Mouse (Mus musculus) heart, postnatal 0 days (tissue): ENCODE results near the gene Rala. TPM values are rescaled to one million over a fixed set of nuclear protein-coding genes. Genes with fewer than 3 reads are reported as not detected.
A peak's percentile ranks its signal among the peaks of the same experiment; 100 is the strongest.
"Not testable (repeated sequence)": the region's sequence is repeated elsewhere in the genome, so short reads cannot be mapped to it uniquely, and the experiment has no call there.

Experiments
- ATAC-seq: fragments of 200-750 bp; cut with Nextera tagmentation; 2 replicates; pipeline ENCODE4 v1.8.0; 2017; ENCODE audit warnings: low read depth, moderate number of reproducible peaks, moderate library complexity; ENCODE audit not compliant: insufficient read depth
- DNase-seq: peaks from one replicate; pipeline ENCODE4 v3.0.0-alpha.2; 2016; ENCODE audit warnings: low spot score
- H3K27ac ChIP-seq: fragments of 300-500 bp; sonication (generic); 2 replicates; pipeline ENCODE4 v1.5.1; 2014; ENCODE audit warnings: low read depth, mild to moderate bottlenecking
- H3K27me3 ChIP-seq: fragments of 300-500 bp; sonication (generic); 2 replicates; pipeline ENCODE4 v1.6.1; 2014; ENCODE audit warnings: low read length, mixed read lengths; ENCODE audit not compliant: control insufficient read depth, insufficient read depth
- H3K36me3 ChIP-seq: fragments of 300-500 bp; sonication (generic); replicated peaks from 2 replicates; pipeline ENCODE4 v1.6.1; 2014; ENCODE audit warnings: low read length, mixed read lengths; ENCODE audit not compliant: control insufficient read depth, insufficient read depth
- H3K4me1 ChIP-seq: fragments of 300-500 bp; sonication (generic); 2 replicates; pipeline ENCODE4 v1.6.1; 2014; ENCODE audit warnings: antibody characterized with exemption; ENCODE audit not compliant: control insufficient read depth, insufficient read depth
- H3K4me2 ChIP-seq: fragments of 300-500 bp; sonication (generic); 2 replicates; pipeline ENCODE4 v1.6.1; 2014; ENCODE audit warnings: low read depth, mild to moderate bottlenecking, low read length, moderate library complexity
- H3K4me3 ChIP-seq: fragments of 300-500 bp; sonication (generic); 2 replicates; pipeline ENCODE4 v1.5.1; 2014; ENCODE audit warnings: low read depth, low read length
- H3K9ac ChIP-seq: fragments of 300-500 bp; sonication (generic); replicated peaks from 2 replicates; pipeline ENCODE4 v1.6.1; 2014; ENCODE audit warnings: low read depth, low read length, mixed read lengths
- H3K9me3 ChIP-seq: fragments of 300-500 bp; sonication (generic); replicated peaks from 2 replicates; pipeline ENCODE4 v1.6.1; 2016; ENCODE audit warnings: low read length; ENCODE audit not compliant: control insufficient read depth
- CTCF ChIP-seq: IDR thresholded peaks from 2 replicates; pipeline ENCODE4 v1.5.1; 2016; ENCODE audit warnings: antibody characterized with exemption, control low read depth, low read depth
- EP300 ChIP-seq: IDR thresholded peaks from 2 replicates; pipeline ENCODE4 v1.6.1; 2016; ENCODE audit warnings: antibody characterized with exemption, low read depth
- WGBS: fragments of 180-500 bp; shearing (Covaris S2); extraction: QIAGEN DNeasy Blood & Tissue Kit; methylation state at CpG from one replicate; pipeline ENCODE4 v1.1.7; 2014; 5-methylcytosine and 5-hydroxymethylcytosine counted together
- polyA plus RNA-seq: library from polyadenylated mRNA; unstranded; fragments of >200 nt; fragmentation: Nextera tagmentation; extraction: Ambion mirVana; gene quantifications from 2 replicates; pipeline ENCODE4 v1.2.1, GENCODE M21; 2015
- total RNA-seq: library from RNA; depleted of rRNA; stranded (reverse); fragments of >200 nt; gene quantifications from 2 replicates; pipeline ENCODE4 v1.2.3, GENCODE M21; 2014; ENCODE audit warnings: low replicate concordance

Gene Rala
- total and polyA plus RNA-seq, 2 experiments from 2014 or later, result 19.0 to 77.1 TPM

- Histone ChIP-seq H3K36me3 (no peaks in the 10 kb centered on the region), H3K9ac (no peak overlapping the region), H3K4me2 (no peak overlapping the region), H3K4me3 (no peak overlapping the region), H3K4me1 (no peaks in the 10 kb centered on the region), H3K27ac (no peak overlapping the region), H3K27me3 (no peaks in the 10 kb centered on the region), H3K9me3 (no peaks in the 10 kb centered on the region)
- DNase-seq, result no peak
- no peak for TF ChIP-seq EP300
- no peak for TF ChIP-seq CTCF
- 57% methylated on average over 7 of the region's 7 CpGs for WGBS
- no peak for ATAC-seq
These were observed 16.6 kb upstream of the Rala start for GRCm38 (mm10) chr13:17960613-17961012.

- H3K9me3 ChIP-seq, result no peaks in the 10 kb centered on the region
- H3K36me3 ChIP-seq, result no peaks in the 10 kb centered on the region
- H3K27ac ChIP-seq, result no peak overlapping the region
- ATAC-seq, result no peak
- DNase-seq, result no peak
- no peak overlapping the region for H3K4me3 ChIP-seq
- no peak overlapping the region for H3K4me2 ChIP-seq
- WGBS, result 43% methylated on average over 1 of the region's 1 CpGs
- no peaks in the 10 kb centered on the region for H3K4me1 ChIP-seq
- TF ChIP-seq CTCF, result no peak
- no peak for TF ChIP-seq EP300
- H3K9ac ChIP-seq, result no peak overlapping the region
- H3K27me3 ChIP-seq, result no peaks in the 10 kb centered on the region
These were observed 10.2 kb upstream of the Rala start for GRCm38 (mm10) chr13:17954282-17954681.

- H3K27ac ChIP-seq, H3K36me3 ChIP-seq, H3K4me3 ChIP-seq, H3K9me3 ChIP-seq, DNase-seq, H3K9ac ChIP-seq, H3K27me3 ChIP-seq, H3K4me2 ChIP-seq, ATAC-seq, H3K4me1 ChIP-seq: not testable (repeated sequence)
- 82% methylated on average over 8 of the region's 8 CpGs for WGBS
These were observed 6.5 kb upstream of the Rala start for GRCm38 (mm10) chr13:17950581-17950980.

GRCm38 (mm10) chr13:17949555-17949954, 5.5 kb upstream of the Rala start:
- ATAC-seq, result no peak
- TF ChIP-seq CTCF, result no peak
- no peak for TF ChIP-seq EP300
- no peaks in the 10 kb centered on the region for H3K36me3 ChIP-seq
- DNase-seq, result no peak
- H3K27me3 ChIP-seq, result no peaks in the 10 kb centered on the region
- H3K27ac ChIP-seq, result no peak overlapping the region
- WGBS, result 59% methylated on average over 18 of the region's 18 CpGs
- no peak overlapping the region for H3K9ac ChIP-seq
- peaks cover 8% of the 10 kb centered on the region; the same call in 1 of the 2 replicates for H3K4me1 ChIP-seq
- no peak overlapping the region for H3K4me3 ChIP-seq
- no peaks in the 10 kb centered on the region for H3K9me3 ChIP-seq
- no peak overlapping the region for H3K4me2 ChIP-seq

- TF ChIP-seq EP300, result no peak
- no peak for TF ChIP-seq CTCF
- H3K27ac ChIP-seq, result peak overlapping the region; percentile 92
- peaks cover 14% of the 10 kb centered on the region for H3K4me1 ChIP-seq
- peak; percentile 10 for DNase-seq
- no peaks in the 10 kb centered on the region for H3K36me3 ChIP-seq
- peak; percentile 81 for ATAC-seq
- H3K9ac ChIP-seq, result peak overlapping the region; percentile 84
- H3K9me3 ChIP-seq, result no peaks in the 10 kb centered on the region
- peak overlapping the region; percentile 85 for H3K4me3 ChIP-seq
- no peaks in the 10 kb centered on the region for H3K27me3 ChIP-seq
- WGBS, result under 1% methylated on average over 66 of the region's 70 CpGs
- peak overlapping the region; percentile 80 for H3K4me2 ChIP-seq
These were observed 547 bp downstream of the Rala start for GRCm38 (mm10) chr13:17943306-17944077.

GRCm38 (mm10) chr13:17942338-17942737, 1.7 kb downstream of the Rala start:
- Histone ChIP-seq H3K9ac (no peak overlapping the region), H3K36me3 (no peaks in the 10 kb centered on the region), H3K4me2 (no peak overlapping the region), H3K9me3 (no peaks in the 10 kb centered on the region), H3K4me3 (no peak overlapping the region), H3K27me3 (no peaks in the 10 kb centered on the region), H3K4me1 (peaks cover 14% of the 10 kb centered on the region), H3K27ac (no peak overlapping the region)
- no peak for ATAC-seq
- DNase-seq, result no peak
- no peak for TF ChIP-seq EP300
- TF ChIP-seq CTCF, result no peak
- WGBS, result 71% methylated on average over 6 of the region's 6 CpGs
